Mouse (Mus musculus): ENCODE data around the gene Rpl36. TPM values are rescaled to one million over a fixed set of nuclear protein-coding genes. Genes with fewer than 3 reads are reported as not detected.

Rpl36 gene
- polyA plus RNA-seq, 1 experiment, result 9,154 TPM

- no peak for TF ChIP-seq GATA1 (IDR thresholded peaks at IDR 0.05; ENCODE audit: low read length)
These were observed 13.0 kb downstream of the Rpl36 start for GRCm38 (mm10) chr17:56626260-56626659.

GRCm38 (mm10) chr17:56626754-56627470, 13.7 kb downstream of the Rpl36 start, which contains the start of gene Lonp1:
TSS of gene Lonp1 (minus strand) at chr17:56626887.
- TF ChIP-seq GATA1 (IDR thresholded peaks at IDR 0.05; ENCODE audit: low read length), result no peak

GRCm38 (mm10) chr17:56627530-56628277, 14.5 kb downstream of the Rpl36 start, which contains the start of gene Catsperd:
TSS of gene Catsperd (plus strand) at chr17:56628143.
- TF ChIP-seq GATA1 (IDR thresholded peaks at IDR 0.05; ENCODE audit: low read length), result no peak

- TF ChIP-seq GATA1 (IDR thresholded peaks at IDR 0.05; ENCODE audit: low read length), result no peak
These were observed 18.6 kb downstream of the Rpl36 start for GRCm38 (mm10) chr17:56631807-56632206.

GRCm38 (mm10) chr17:56634023-56634422, 20.8 kb downstream of the Rpl36 start:
- TF ChIP-seq GATA1 (IDR thresholded peaks at IDR 0.05; ENCODE audit: low read length), result no peak

GRCm38 (mm10) chr17:56643237-56643636, 30.0 kb downstream of the Rpl36 start:
- TF ChIP-seq GATA1 (IDR thresholded peaks at IDR 0.05; ENCODE audit: low read length), result no peak

GRCm38 (mm10) chr17:56647546-56647945, 34.3 kb downstream of the Rpl36 start:
- no peak for TF ChIP-seq GATA1 (IDR thresholded peaks at IDR 0.05; ENCODE audit: low read length)

GRCm38 (mm10) chr17:56651801-56652200, 38.6 kb downstream of the Rpl36 start:
- no peak for TF ChIP-seq GATA1 (IDR thresholded peaks at IDR 0.05; ENCODE audit: low read length)

- no peak for TF ChIP-seq GATA1 (IDR thresholded peaks at IDR 0.05; ENCODE audit: low read length)
These were observed 41.6 kb downstream of the Rpl36 start for GRCm38 (mm10) chr17:56654771-56655170.

GRCm38 (mm10) chr17:56655311-56655710, 42.1 kb downstream of the Rpl36 start:
- no peak for TF ChIP-seq GATA1 (IDR thresholded peaks at IDR 0.05; ENCODE audit: low read length)

GRCm38 (mm10) chr17:56656171-56656570, 43.0 kb downstream of the Rpl36 start:
- TF ChIP-seq GATA1 (IDR thresholded peaks at IDR 0.05; ENCODE audit: low read length), result no peak

- TF ChIP-seq GATA1 (IDR thresholded peaks at IDR 0.05; ENCODE audit: low read length), result no peak
These were observed 50.4 kb downstream of the Rpl36 start for GRCm38 (mm10) chr17:56663659-56664058.

Other genes with a start within 250 kb of the Rpl36 start
- 40.9 and 48.5 TPM in 2 replicates for gene Ptprs, start 136.9 kb upstream of the Rpl36 start, polyA plus RNA-seq (2012)
- not detected in 2 replicates for gene Znrf4, start 101.0 kb upstream of the Rpl36 start, polyA plus RNA-seq (2012)
- gene Gm20219, start 59.0 kb upstream of the Rpl36 start, polyA plus RNA-seq (2012), result 1.0 and 1.4 TPM in 2 replicates
- gene Safb2, start 28.8 kb upstream of the Rpl36 start, polyA plus RNA-seq (2012), result 193 and 233 TPM in 2 replicates
- 173 and 226 TPM in 2 replicates for gene Safb, start 28.6 kb upstream of the Rpl36 start, polyA plus RNA-seq (2012)
- 201 and 454 TPM in 2 replicates for gene 2410015M20Rik, start 3.6 kb upstream of the Rpl36 start, polyA plus RNA-seq (2012)
- 202 and 208 TPM in 2 replicates for gene Lonp1, start 13.5 kb downstream of the Rpl36 start, polyA plus RNA-seq (2012)
- not detected in 2 replicates for gene Catsperd, start 14.7 kb downstream of the Rpl36 start, polyA plus RNA-seq (2012)
- 131 and 144 TPM in 2 replicates for gene Ranbp3, start 59.9 kb downstream of the Rpl36 start, polyA plus RNA-seq (2012)
- gene Ndufa11, start 104.4 kb downstream of the Rpl36 start, polyA plus RNA-seq (2012), result 277 and 284 TPM in 2 replicates
- 10.6 and 12.7 TPM in 2 replicates for gene Vmac, start 104.6 kb downstream of the Rpl36 start, polyA plus RNA-seq (2012)
- gene Nrtn, start 144.1 kb downstream of the Rpl36 start, polyA plus RNA-seq (2012), result not detected in 2 replicates
- gene Dus3l, start 151.3 kb downstream of the Rpl36 start, polyA plus RNA-seq (2012), result 61.6 and 67.0 TPM in 2 replicates
- gene Prr22, start 156.8 kb downstream of the Rpl36 start, polyA plus RNA-seq (2012), result 3.0 and 3.4 TPM in 2 replicates
- gene Rfx2, start 217.6 kb downstream of the Rpl36 start, polyA plus RNA-seq (2012), result 27.4 and 31.2 TPM in 2 replicates